Mouse (Mus musculus) kidney, embryonic 14.5 days (tissue): Measurements from ENCODE around the gene Gm10944. TPM values are rescaled to one million over a fixed set of nuclear protein-coding genes. Genes with fewer than 3 reads are reported as not detected.

ENCODE experiments used
- ATAC-seq: fragments of 200-750 bp; cut with Nextera tagmentation; 2 replicates; pipeline ENCODE4 v1.8.0; 2017; ENCODE audit warnings: moderate number of reproducible peaks, mild to moderate bottlenecking, moderate TSS enrichment, moderate library complexity; ENCODE audit not compliant: low FRiP score, low TSS enrichment
- H3K27ac ChIP-seq: fragments of 300-500 bp; sonication (generic); 2 replicates; pipeline ENCODE4 v1.5.1; 2014; ENCODE audit warnings: low read depth, mild to moderate bottlenecking, low read length, moderate library complexity, mixed read lengths
- H3K27me3 ChIP-seq: fragments of 300-500 bp; sonication (generic); 2 replicates; pipeline ENCODE4 v1.6.1; 2014; ENCODE audit warnings: mild to moderate bottlenecking, low read length; ENCODE audit not compliant: control insufficient read depth, insufficient read depth
- H3K36me3 ChIP-seq: fragments of 300-500 bp; sonication (generic); 2 replicates; pipeline ENCODE4 v1.6.1; 2014; ENCODE audit warnings: low read length, mixed read lengths; ENCODE audit not compliant: control insufficient read depth, insufficient read depth
- H3K4me1 ChIP-seq: fragments of 300-500 bp; sonication (generic); 2 replicates; pipeline ENCODE4 v1.6.1; 2014; ENCODE audit warnings: low read length, mixed read lengths; ENCODE audit not compliant: control insufficient read depth, insufficient read depth
- H3K4me2 ChIP-seq: fragments of 300-500 bp; sonication (generic); replicated peaks from 2 replicates; pipeline ENCODE4 v1.6.1; 2014; ENCODE audit warnings: low read depth, mild to moderate bottlenecking, low read length
- H3K4me3 ChIP-seq: fragments of 300-500 bp; sonication (generic); 2 replicates; pipeline ENCODE4 v1.5.1; 2014; ENCODE audit warnings: mild to moderate bottlenecking, low read length
- H3K9ac ChIP-seq: fragments of 300-500 bp; sonication (generic); 2 replicates; pipeline ENCODE4 v1.6.1; 2014; ENCODE audit warnings: low read depth, mild to moderate bottlenecking, low read length, moderate library complexity
- H3K9me3 ChIP-seq: fragments of 300-500 bp; sonication (generic); 2 replicates; pipeline ENCODE4 v1.6.1; 2016; ENCODE audit warnings: low read length; ENCODE audit not compliant: control insufficient read depth
- WGBS: fragments of 180-500 bp; shearing (Covaris S2); extraction: QIAGEN DNeasy Blood & Tissue Kit; methylation state at CpG from one replicate; pipeline ENCODE4 v1.1.7; 2014; 5-methylcytosine and 5-hydroxymethylcytosine counted together
- polyA plus RNA-seq: library from polyadenylated mRNA; unstranded; fragments of >200 nt; fragmentation: Nextera tagmentation; extraction: Ambion mirVana; gene quantifications from 2 replicates; pipeline ENCODE4 v1.2.1, GENCODE M21; 2014

The Gm10944 gene
- polyA plus RNA-seq, result not detected in 2 replicates

DNA sequence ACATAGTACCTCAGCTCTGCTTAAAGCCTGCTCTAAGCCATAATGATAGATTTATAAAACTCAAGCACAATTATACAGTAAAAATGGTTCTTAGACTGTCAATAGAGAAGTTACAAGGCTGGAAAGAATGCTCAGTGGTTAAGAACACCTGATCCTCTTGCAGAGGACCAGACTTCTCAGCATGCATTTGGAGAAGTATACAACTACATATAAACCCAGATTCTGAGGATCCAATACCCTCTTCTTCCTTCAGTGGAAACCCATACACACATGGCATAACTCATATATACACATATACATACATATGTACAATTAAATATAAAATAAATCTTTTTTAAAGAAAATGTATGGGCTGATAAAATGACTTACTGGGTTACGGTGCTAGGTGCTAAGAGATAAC is at the start of gene Gm10944:
Gm10944 (plus strand) TSS at position 301 of the 400 bp plus-strand sequence.
- Histone ChIP-seq H3K9me3 (no peaks in the 10 kb centered on the region), H3K4me2 (no peak within 1 kb of the TSS), H3K27ac (no peak within 1 kb of the TSS), H3K27me3 (no peaks in the 10 kb centered on the region; the same call in 1 of the 2 replicates), H3K4me3 (no peak within 1 kb of the TSS), H3K4me1 (no peaks in the 10 kb centered on the region), H3K9ac (no peak within 1 kb of the TSS), H3K36me3 (no peaks in the 10 kb centered on the region)
- WGBS, result 87% methylated on average over 1 of the region's 1 CpGs
- ATAC-seq, result no peak

- Histone ChIP-seq H3K27me3 (no peaks in the 10 kb centered on the region), H3K9me3 (no peaks in the 10 kb centered on the region), H3K4me2 (no peak overlapping the region), H3K4me3 (no peak overlapping the region), H3K4me1 (no peaks in the 10 kb centered on the region), H3K9ac (no peak overlapping the region), H3K36me3 (no peaks in the 10 kb centered on the region), H3K27ac (no peak overlapping the region)
- ATAC-seq, result no peak
Measured at GRCm38 (mm10) chr10:10655991-10656390, 25.2 kb upstream of the Gm10944 start.

GRCm38 (mm10) chr10:10656621-10657020 is 24.5 kb upstream of the Gm10944 start:
- no peaks in the 10 kb centered on the region for H3K36me3 ChIP-seq
- WGBS, result 87% methylated on average over 4 of the region's 4 CpGs
- no peak overlapping the region for H3K4me3 ChIP-seq
- H3K27me3 ChIP-seq, result no peaks in the 10 kb centered on the region
- H3K9me3 ChIP-seq, result no peaks in the 10 kb centered on the region
- no peak overlapping the region for H3K9ac ChIP-seq
- ATAC-seq, result no peak
- H3K4me1 ChIP-seq, result no peaks in the 10 kb centered on the region
- no peak overlapping the region for H3K4me2 ChIP-seq
- H3K27ac ChIP-seq, result no peak overlapping the region

- no peak for ATAC-seq
- no peak overlapping the region for H3K4me3 ChIP-seq
Measured at GRCm38 (mm10) chr10:10659161-10659560, 22.0 kb upstream of the Gm10944 start.

DNA sequence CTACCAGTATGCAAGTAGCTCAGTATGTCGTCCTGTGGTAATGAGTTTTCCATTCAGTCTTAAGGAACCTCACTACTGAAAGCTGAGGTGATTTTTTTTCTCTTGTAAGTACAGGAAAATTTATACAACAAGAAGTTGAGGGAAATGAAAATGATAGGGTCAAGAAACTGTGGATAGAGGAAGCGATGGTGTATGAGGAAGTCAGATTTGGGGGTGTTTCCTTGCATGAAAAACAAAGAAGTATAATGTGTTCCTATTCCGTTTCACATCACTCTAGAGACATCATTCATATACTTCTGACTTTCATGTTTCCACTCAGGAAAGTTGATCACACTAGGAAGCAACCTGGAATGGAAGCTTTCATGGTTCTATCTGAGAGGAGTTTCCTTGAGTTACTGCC is 21.2 kb upstream of the Gm10944 start:
- H3K4me3 ChIP-seq, result no peak overlapping the region
- no peak for ATAC-seq
- H3K27ac ChIP-seq, result no peak overlapping the region
- no peaks in the 10 kb centered on the region for H3K36me3 ChIP-seq
- no peaks in the 10 kb centered on the region for H3K9me3 ChIP-seq
- 67% methylated on average over 3 of the region's 3 CpGs for WGBS
- no peak overlapping the region for H3K4me2 ChIP-seq
- H3K9ac ChIP-seq, result no peak overlapping the region
- H3K4me1 ChIP-seq, result no peaks in the 10 kb centered on the region
- H3K27me3 ChIP-seq, result no peaks in the 10 kb centered on the region

More at GRCm38 (mm10) chr10:10659161-10659560, 22.0 kb upstream of the Gm10944 start:
- no peaks in the 10 kb centered on the region for H3K4me1 ChIP-seq
- no peak overlapping the region for H3K4me2 ChIP-seq
- H3K9ac ChIP-seq, result no peak overlapping the region
- no peaks in the 10 kb centered on the region for H3K27me3 ChIP-seq
- H3K27ac ChIP-seq, result no peak overlapping the region
- no peaks in the 10 kb centered on the region for H3K9me3 ChIP-seq
- WGBS, result 82% methylated on average over 3 of the region's 3 CpGs
- H3K36me3 ChIP-seq, result no peaks in the 10 kb centered on the region

DNA sequence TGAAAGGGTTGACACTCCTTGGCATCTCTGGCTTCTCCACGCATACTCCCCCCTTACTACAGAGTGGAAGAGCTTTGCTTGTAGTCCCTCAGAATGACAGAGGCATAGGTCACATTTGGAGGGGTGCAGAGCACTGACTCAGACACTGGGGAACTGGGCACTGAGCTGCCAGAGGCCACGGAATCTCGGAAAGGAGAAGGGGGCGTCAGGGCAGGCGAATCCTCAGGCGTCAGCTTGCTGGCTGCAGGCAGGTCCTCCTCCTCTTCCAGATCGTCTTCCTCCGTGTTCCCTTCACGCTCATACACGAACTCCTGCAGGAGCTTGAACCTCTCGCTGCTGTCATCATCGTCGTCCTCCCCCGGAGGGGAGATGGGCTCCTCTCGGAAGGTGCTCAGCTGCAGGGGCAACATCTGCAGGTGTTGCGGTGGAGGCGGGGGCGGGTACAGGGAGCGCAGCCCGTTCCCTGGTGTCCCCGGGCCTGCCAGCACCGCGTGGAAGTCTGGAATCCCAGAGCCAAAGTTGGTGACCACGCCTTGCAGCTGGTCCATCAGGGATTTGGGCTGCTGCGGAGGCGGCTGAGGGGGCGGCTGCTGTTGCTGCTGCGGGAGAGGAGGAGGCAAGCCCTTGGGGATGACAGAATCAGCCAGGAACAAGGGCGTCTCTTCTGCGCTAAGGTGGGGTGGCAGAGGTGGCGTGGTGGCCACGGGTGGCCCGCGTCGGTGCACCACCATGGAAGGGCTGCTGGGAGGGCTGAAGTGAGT is 7.9 kb downstream of the Gm10944 start:
- peak; percentile 80 for ATAC-seq
- Histone ChIP-seq H3K9me3 (no peaks in the 10 kb centered on the region), H3K27ac (no peak overlapping the region), H3K36me3 (no peaks in the 10 kb centered on the region), H3K9ac (0 out of 2 replicates have a peak overlapping the region, but pooled peaks have one; percentile 35), H3K4me1 (no peaks in the 10 kb centered on the region), H3K4me3 (peak overlapping the region; percentile 36), H3K27me3 (no peaks in the 10 kb centered on the region; the same call in 1 of the 2 replicates), H3K4me2 (peak overlapping the region; percentile 68)
- 2% methylated on average over 34 of the region's 35 CpGs for WGBS

- Histone ChIP-seq H3K4me1 (no peaks in the 10 kb centered on the region), H3K4me2 (peak overlapping the region; percentile 68), H3K4me3 (peak overlapping the region; percentile 36), H3K36me3 (no peaks in the 10 kb centered on the region), H3K27me3 (no peaks in the 10 kb centered on the region; the same call in 1 of the 2 replicates), H3K9me3 (no peaks in the 10 kb centered on the region), H3K27ac (no peak overlapping the region), H3K9ac (no peak overlapping the region)
- ATAC-seq, result peak; percentile 20; the same call in 1 of the 2 replicates
- WGBS, result 14% methylated on average over 11 of the region's 11 CpGs
Measured at GRCm38 (mm10) chr10:10689668-10690223, 8.6 kb downstream of the Gm10944 start.

- Histone ChIP-seq H3K36me3 (no peaks in the 10 kb centered on the region), H3K4me2 (no peak overlapping the region), H3K9me3 (no peaks in the 10 kb centered on the region), H3K4me1 (no peaks in the 10 kb centered on the region), H3K27ac (no peak overlapping the region), H3K27me3 (no peaks in the 10 kb centered on the region), H3K9ac (no peak overlapping the region), H3K4me3 (no peak overlapping the region)
- ATAC-seq, result no peak
- WGBS, result 80% methylated on average over 6 of the region's 6 CpGs
Measured at GRCm38 (mm10) chr10:10697497-10697896, 16.3 kb downstream of the Gm10944 start.

DNA sequence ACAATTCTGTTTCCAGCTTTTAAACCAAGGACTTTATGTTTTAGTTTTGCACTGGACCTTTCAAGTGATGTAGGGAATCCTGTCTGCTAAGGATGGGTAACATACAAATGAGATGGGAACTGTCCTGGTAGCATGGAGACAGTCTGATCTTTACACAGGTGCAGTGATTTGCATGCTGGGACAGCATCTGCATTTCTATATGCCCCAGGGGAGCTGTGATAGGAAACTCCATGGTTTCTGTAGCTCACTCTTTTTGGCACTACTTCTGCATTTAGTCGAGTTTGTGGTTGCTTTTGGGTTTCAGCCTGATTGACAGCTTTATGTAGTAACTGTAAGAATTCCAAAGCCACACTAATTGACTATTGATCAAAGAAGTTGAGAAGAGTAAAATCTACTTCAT is 19.8 kb downstream of the Gm10944 start:
- Histone ChIP-seq H3K4me2 (no peak overlapping the region), H3K36me3 (no peaks in the 10 kb centered on the region), H3K27me3 (no peaks in the 10 kb centered on the region), H3K9me3 (no peaks in the 10 kb centered on the region), H3K4me1 (no peaks in the 10 kb centered on the region), H3K9ac (no peak overlapping the region), H3K4me3 (no peak overlapping the region), H3K27ac (no peak overlapping the region)
- 43% methylated on average over 1 of the region's 1 CpGs for WGBS
- no peak for ATAC-seq
